Mouse (Mus musculus): ENCODE data around the gene Senp3. TPM values are rescaled to one million over a fixed set of nuclear protein-coding genes. Genes with fewer than 3 reads are reported as not detected.

Gene Senp3
- polyA plus RNA-seq, 1 experiment: 24.6 TPM

GRCm38 (mm10) chr11:69666665-69667005, 15.2 kb downstream of the Senp3 start:
- Histone ChIP-seq H3K27me3 (ENCODE audit: control insufficient read depth, insufficient read depth, low read length) (no peaks in the 10 kb centered on the region), H3K36me3 (ENCODE audit: control insufficient read depth, insufficient read depth, low read length) (peaks cover 38% of the 10 kb centered on the region), H3K4me3 (ENCODE audit: low read depth, low read length) (no peak overlapping the region), H3K27ac (ENCODE audit: insufficient read depth, low read depth, low read length) (no peak overlapping the region), H3K4me1 (ENCODE audit: control insufficient read depth, insufficient read depth, insufficient read length, low read length) (peaks cover 5% of the 10 kb centered on the region)
- 83% methylated on average over 3 of the region's 3 CpGs for WGBS
- TF ChIP-seq POLR2A (IDR thresholded peaks at IDR 0.05; ENCODE audit: low read depth, low read length): no peak
- no peak for TF ChIP-seq CTCF (IDR thresholded peaks at IDR 0.05; ENCODE audit: extremely low read depth, insufficient read length, insufficient replicate concordance, low read depth, low read length)

DNA sequence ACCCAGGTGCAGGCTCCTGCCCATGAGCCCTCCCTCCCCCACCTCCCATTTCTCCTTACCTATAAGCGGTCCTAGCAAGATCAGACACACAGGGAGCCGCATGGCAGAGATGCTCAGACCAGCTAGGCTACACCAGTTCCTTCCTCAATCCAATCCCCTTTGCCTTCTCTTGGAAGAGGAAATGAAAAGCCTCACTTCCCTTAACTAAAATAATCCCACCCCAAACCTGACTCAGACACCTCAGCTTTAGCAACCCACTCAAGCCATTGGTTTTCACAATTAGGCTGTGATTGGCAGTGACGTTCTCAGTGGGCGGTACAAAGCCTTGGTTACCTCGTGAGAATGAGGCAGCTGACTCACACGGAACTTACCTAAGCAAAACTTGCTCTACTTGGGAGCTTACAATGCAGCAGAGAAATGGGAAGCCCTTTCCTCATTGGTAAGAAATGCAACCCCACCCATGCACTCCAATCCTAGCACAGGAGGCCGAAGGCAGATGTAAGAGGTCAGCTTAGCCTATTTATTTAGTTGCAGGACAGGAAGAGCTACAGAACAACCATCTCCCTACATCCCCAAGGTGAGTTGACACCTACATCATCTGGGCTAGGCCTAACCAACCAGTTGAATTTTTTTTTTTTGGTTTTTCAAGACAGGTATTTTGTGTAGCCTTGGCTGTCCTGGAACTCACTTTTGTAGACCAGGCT, 15.8 kb downstream of the Senp3 start, which contains the start of gene Cd68:
TSS of gene Cd68 (minus strand) at position 193 of the 704 bp plus-strand sequence.
- peak within 1 kb of the TSS; percentile 25 for H3K4me3 ChIP-seq (ENCODE audit: low read depth, low read length)
- peaks cover 38% of the 10 kb centered on the region for H3K36me3 ChIP-seq (ENCODE audit: control insufficient read depth, insufficient read depth, low read length)
- H3K27me3 ChIP-seq (ENCODE audit: control insufficient read depth, insufficient read depth, low read length): no peaks in the 10 kb centered on the region
- TF ChIP-seq CTCF (IDR thresholded peaks at IDR 0.05; ENCODE audit: extremely low read depth, insufficient read length, insufficient replicate concordance, low read depth, low read length): no peak
- TF ChIP-seq POLR2A (IDR thresholded peaks at IDR 0.05; ENCODE audit: low read depth, low read length): no peak
- peaks cover 7% of the 10 kb centered on the region for H3K4me1 ChIP-seq (ENCODE audit: control insufficient read depth, insufficient read depth, insufficient read length, low read length)
- H3K27ac ChIP-seq (ENCODE audit: insufficient read depth, low read depth, low read length): peak within 1 kb of the TSS; percentile 1; the same call in 1 of the 2 replicates
- 37% methylated on average over 7 of the region's 7 CpGs for WGBS

- peak overlapping the region; percentile 25 for H3K4me3 ChIP-seq (ENCODE audit: low read depth, low read length)
- 65% methylated on average over 9 of the region's 9 CpGs for WGBS
- TF ChIP-seq POLR2A (IDR thresholded peaks at IDR 0.05; ENCODE audit: low read depth, low read length): no peak
- no peak for TF ChIP-seq CTCF (IDR thresholded peaks at IDR 0.05; ENCODE audit: extremely low read depth, insufficient read length, insufficient replicate concordance, low read depth, low read length)
- H3K27ac ChIP-seq (ENCODE audit: insufficient read depth, low read depth, low read length): peak overlapping the region; percentile 1; the same call in 1 of the 2 replicates
- H3K36me3 ChIP-seq (ENCODE audit: control insufficient read depth, insufficient read depth, low read length): peaks cover 34% of the 10 kb centered on the region
- H3K4me1 ChIP-seq (ENCODE audit: control insufficient read depth, insufficient read depth, insufficient read length, low read length): peaks cover 7% of the 10 kb centered on the region
- no peaks in the 10 kb centered on the region for H3K27me3 ChIP-seq (ENCODE audit: control insufficient read depth, insufficient read depth, low read length)
Measured at GRCm38 (mm10) chr11:69665457-69665960, 16.4 kb downstream of the Senp3 start.

DNA sequence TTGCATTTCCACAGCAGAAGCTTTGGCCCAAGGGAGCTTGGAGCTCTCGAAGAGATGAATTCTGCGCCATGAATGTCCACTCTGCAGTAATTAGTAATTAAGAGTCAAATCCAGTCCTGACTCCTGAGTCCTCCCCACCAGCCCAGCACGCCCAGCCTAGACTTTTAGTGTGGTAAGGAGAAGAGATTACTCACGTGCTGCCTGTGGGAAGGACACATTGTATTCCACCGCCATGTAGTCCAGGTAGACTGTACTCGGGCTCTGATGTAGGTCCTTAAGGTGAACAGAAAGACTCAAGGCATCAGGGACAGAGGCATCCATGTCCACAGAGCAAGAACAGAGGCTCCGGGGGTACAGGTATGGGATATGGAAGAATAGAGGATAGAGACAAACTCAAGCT, 17.0 kb downstream of the Senp3 start:
- H3K27ac ChIP-seq (ENCODE audit: insufficient read depth, low read depth, low read length): no peak overlapping the region
- peaks cover 7% of the 10 kb centered on the region for H3K4me1 ChIP-seq (ENCODE audit: control insufficient read depth, insufficient read depth, insufficient read length, low read length)
- no peak for TF ChIP-seq POLR2A (IDR thresholded peaks at IDR 0.05; ENCODE audit: low read depth, low read length)
- no peak for TF ChIP-seq CTCF (IDR thresholded peaks at IDR 0.05; ENCODE audit: extremely low read depth, insufficient read length, insufficient replicate concordance, low read depth, low read length)
- H3K36me3 ChIP-seq (ENCODE audit: control insufficient read depth, insufficient read depth, low read length): peaks cover 31% of the 10 kb centered on the region
- 84% methylated on average over 7 of the region's 7 CpGs for WGBS
- H3K27me3 ChIP-seq (ENCODE audit: control insufficient read depth, insufficient read depth, low read length): no peaks in the 10 kb centered on the region
- H3K4me3 ChIP-seq (ENCODE audit: low read depth, low read length): no peak overlapping the region

- Histone ChIP-seq H3K27ac (ENCODE audit: insufficient read depth, low read depth, low read length) (no peak overlapping the region), H3K36me3 (ENCODE audit: control insufficient read depth, insufficient read depth, low read length) (peaks cover 22% of the 10 kb centered on the region), H3K4me1 (ENCODE audit: control insufficient read depth, insufficient read depth, insufficient read length, low read length) (peaks cover 7% of the 10 kb centered on the region), H3K27me3 (ENCODE audit: control insufficient read depth, insufficient read depth, low read length) (no peaks in the 10 kb centered on the region), H3K4me3 (ENCODE audit: low read depth, low read length) (no peak overlapping the region)
- WGBS: 78% methylated on average over 6 of the region's 6 CpGs
- TF ChIP-seq POLR2A (IDR thresholded peaks at IDR 0.05; ENCODE audit: low read depth, low read length): no peak
- no peak for TF ChIP-seq CTCF (IDR thresholded peaks at IDR 0.05; ENCODE audit: extremely low read depth, insufficient read length, insufficient replicate concordance, low read depth, low read length)
Measured at GRCm38 (mm10) chr11:69663795-69664194, 18.1 kb downstream of the Senp3 start.

- Histone ChIP-seq H3K27me3 (ENCODE audit: control insufficient read depth, insufficient read depth, low read length) (no peaks in the 10 kb centered on the region), H3K4me1 (ENCODE audit: control insufficient read depth, insufficient read depth, insufficient read length, low read length) (peaks cover 7% of the 10 kb centered on the region), H3K4me3 (ENCODE audit: low read depth, low read length) (peak overlapping the region; percentile 72), H3K27ac (ENCODE audit: insufficient read depth, low read depth, low read length) (peak overlapping the region; percentile 98), H3K36me3 (ENCODE audit: control insufficient read depth, insufficient read depth, low read length) (peaks cover 21% of the 10 kb centered on the region)
- no peak for TF ChIP-seq POLR2A (IDR thresholded peaks at IDR 0.05; ENCODE audit: low read depth, low read length)
- 59% methylated on average over 13 of the region's 13 CpGs for WGBS
Measured at GRCm38 (mm10) chr11:69662967-69663671, 18.8 kb downstream of the Senp3 start.
